Mouse (Mus musculus) intestine, embryonic 16.5 days (tissue): Measurements from ENCODE around the gene Mettl26. TPM values are rescaled to one million over a fixed set of nuclear protein-coding genes. Genes with fewer than 3 reads are reported as not detected.
A peak's percentile ranks its signal among the peaks of the same experiment; 100 is the strongest.

Experiments used
- ATAC-seq: fragments of 200-750 bp; cut with Nextera tagmentation; 2 replicates; pipeline ENCODE4 v1.8.0; 2017; ENCODE audit warnings: moderate TSS enrichment, moderate library complexity
- H3K27ac ChIP-seq: fragments of 300-500 bp; sonication (generic); 2 replicates; pipeline ENCODE4 v1.5.1; 2014; ENCODE audit warnings: mild to moderate bottlenecking, low read length
- H3K27me3 ChIP-seq: fragments of 300-500 bp; sonication (generic); replicated peaks from 2 replicates; pipeline ENCODE4 v1.6.1; 2014; ENCODE audit warnings: low read length, control low read depth, mixed read lengths; ENCODE audit not compliant: control insufficient read depth, insufficient read depth
- H3K36me3 ChIP-seq: fragments of 300-500 bp; sonication (generic); 2 replicates; pipeline ENCODE4 v1.6.1; 2014; ENCODE audit warnings: low read length, control low read depth; ENCODE audit not compliant: control insufficient read depth, insufficient read depth
- H3K4me1 ChIP-seq: fragments of 300-500 bp; sonication (generic); 2 replicates; pipeline ENCODE4 v1.6.1; 2014; ENCODE audit warnings: low read length, control low read depth, mixed read lengths; ENCODE audit not compliant: control insufficient read depth, insufficient read depth
- H3K4me2 ChIP-seq: fragments of 300-500 bp; sonication (generic); 2 replicates; pipeline ENCODE4 v1.6.1; 2014; ENCODE audit warnings: low read depth, low read length, control low read depth
- H3K4me3 ChIP-seq: fragments of 300-500 bp; sonication (generic); 2 replicates; pipeline ENCODE4 v1.5.1; 2014; ENCODE audit warnings: mild to moderate bottlenecking, low read length
- H3K9ac ChIP-seq: fragments of 300-500 bp; sonication (generic); 2 replicates; pipeline ENCODE4 v1.6.1; 2014; ENCODE audit warnings: low read depth, low read length
- H3K9me3 ChIP-seq: fragments of 300-500 bp; sonication (generic); 2 replicates; pipeline ENCODE4 v1.6.1; 2016; ENCODE audit warnings: low read length, control low read depth; ENCODE audit not compliant: control insufficient read depth
- WGBS: fragments of 180-500 bp; shearing (Covaris S2); extraction: QIAGEN DNeasy Blood & Tissue Kit; methylation state at CpG from one replicate; pipeline ENCODE4 v1.1.7; 2014; 5-methylcytosine and 5-hydroxymethylcytosine counted together
- polyA plus RNA-seq: library from polyadenylated mRNA; unstranded; fragments of >200 nt; fragmentation: Nextera tagmentation; extraction: Ambion mirVana; gene quantifications from 2 replicates; pipeline ENCODE4 v1.2.1, GENCODE M21; 2015

The Mettl26 gene
- polyA plus RNA-seq, 1 experiment from 2014 or later = 66.9 TPM

- Histone ChIP-seq H3K4me2 (no peak overlapping the region), H3K27me3 (no peaks in the 10 kb centered on the region), H3K4me1 (peaks cover 24% of the 10 kb centered on the region), H3K4me3 (no peak overlapping the region), H3K27ac (no peak overlapping the region), H3K36me3 (peaks cover 1% of the 10 kb centered on the region; the same call in 1 of the 2 replicates), H3K9me3 (no peaks in the 10 kb centered on the region), H3K9ac (no peak overlapping the region)
- WGBS = 82% methylated on average over 3 of the region's 3 CpGs
- ATAC-seq = no peak
These were observed 2.2 kb upstream of the Mettl26 start for GRCm38 (mm10) chr17:25872676-25873075.

GRCm38 (mm10) chr17:25873405-25874147 is 1.3 kb upstream of the Mettl26 start:
- Histone ChIP-seq H3K4me3 (no peak overlapping the region), H3K4me1 (peaks cover 19% of the 10 kb centered on the region), H3K9ac (no peak overlapping the region), H3K27me3 (no peaks in the 10 kb centered on the region), H3K4me2 (peak overlapping the region; percentile 82; the same call in 1 of the 2 replicates), H3K27ac (no peak overlapping the region), H3K36me3 (peaks cover 8% of the 10 kb centered on the region; the same call in 1 of the 2 replicates), H3K9me3 (no peaks in the 10 kb centered on the region)
- 72% methylated on average over 11 of the region's 11 CpGs for WGBS
- no peak for ATAC-seq

GRCm38 (mm10) chr17:25874148-25874720 is 640 bp upstream of the Mettl26 start:
- H3K27ac ChIP-seq = peak overlapping the region; percentile 58
- H3K4me3 ChIP-seq = peak overlapping the region; percentile 74
- peaks cover 8% of the 10 kb centered on the region; the same call in 1 of the 2 replicates for H3K36me3 ChIP-seq
- peak overlapping the region; percentile 82 for H3K4me2 ChIP-seq
- no peaks in the 10 kb centered on the region for H3K27me3 ChIP-seq
- peaks cover 19% of the 10 kb centered on the region for H3K4me1 ChIP-seq
- no peaks in the 10 kb centered on the region for H3K9me3 ChIP-seq
- H3K9ac ChIP-seq = peak overlapping the region; percentile 75
- WGBS = 5% methylated on average over 14 of the region's 14 CpGs
- ATAC-seq = no peak

GRCm38 (mm10) chr17:25875171-25876136 is 580 bp downstream of the Mettl26 start:
- Histone ChIP-seq H3K27ac (peak overlapping the region; percentile 78), H3K36me3 (peaks cover 8% of the 10 kb centered on the region; the same call in 1 of the 2 replicates), H3K9me3 (no peaks in the 10 kb centered on the region), H3K4me3 (peak overlapping the region; percentile 74), H3K4me2 (peak overlapping the region; percentile 82), H3K4me1 (peaks cover 19% of the 10 kb centered on the region), H3K9ac (peak overlapping the region; percentile 75), H3K27me3 (no peaks in the 10 kb centered on the region)
- peak; percentile 95 for ATAC-seq
- WGBS = under 1% methylated on average over 59 of the region's 59 CpGs

- Histone ChIP-seq H3K4me1 (peaks cover 19% of the 10 kb centered on the region), H3K27me3 (no peaks in the 10 kb centered on the region), H3K36me3 (peaks cover 8% of the 10 kb centered on the region; the same call in 1 of the 2 replicates), H3K9me3 (no peaks in the 10 kb centered on the region), H3K27ac (no peak overlapping the region), H3K9ac (peak overlapping the region; percentile 75), H3K4me2 (peak overlapping the region; percentile 82), H3K4me3 (peak overlapping the region; percentile 74)
- WGBS = 57% methylated on average over 10 of the region's 10 CpGs
- ATAC-seq = no peak
These were observed 1.6 kb downstream of the Mettl26 start for GRCm38 (mm10) chr17:25876347-25876915.

- H3K9ac ChIP-seq = no peak overlapping the region
- H3K27me3 ChIP-seq = no peaks in the 10 kb centered on the region
- peaks cover 8% of the 10 kb centered on the region; the same call in 1 of the 2 replicates for H3K36me3 ChIP-seq
- no peak overlapping the region for H3K4me2 ChIP-seq
- 89% methylated on average over 3 of the region's 3 CpGs for WGBS
- no peak overlapping the region for H3K27ac ChIP-seq
- H3K4me1 ChIP-seq = peaks cover 19% of the 10 kb centered on the region
- H3K4me3 ChIP-seq = no peak overlapping the region
- ATAC-seq = no peak
- no peaks in the 10 kb centered on the region for H3K9me3 ChIP-seq
These were observed 2.2 kb downstream of the Mettl26 start for GRCm38 (mm10) chr17:25877025-25877424.

GRCm38 (mm10) chr17:25877741-25878610 is 3.1 kb downstream of the Mettl26 start:
- Histone ChIP-seq H3K4me2 (no peak overlapping the region), H3K9ac (no peak overlapping the region), H3K9me3 (no peaks in the 10 kb centered on the region), H3K27ac (no peak overlapping the region), H3K4me3 (no peak overlapping the region), H3K27me3 (no peaks in the 10 kb centered on the region), H3K36me3 (peaks cover 8% of the 10 kb centered on the region; the same call in 1 of the 2 replicates), H3K4me1 (peaks cover 19% of the 10 kb centered on the region)
- no peak for ATAC-seq
- WGBS = 92% methylated on average over 32 of the region's 32 CpGs

- WGBS = 91% methylated on average over 19 of the region's 19 CpGs
- Histone ChIP-seq H3K27me3 (no peaks in the 10 kb centered on the region), H3K27ac (no peak overlapping the region), H3K9me3 (no peaks in the 10 kb centered on the region), H3K9ac (no peak overlapping the region), H3K36me3 (peaks cover 14% of the 10 kb centered on the region; the same call in 1 of the 2 replicates), H3K4me3 (no peak overlapping the region), H3K4me1 (peaks cover 19% of the 10 kb centered on the region), H3K4me2 (no peak overlapping the region)
- no peak for ATAC-seq
These were observed 3.8 kb downstream of the Mettl26 start for GRCm38 (mm10) chr17:25878611-25879180.
